Mouse (Mus musculus) spleen, postnatal 4 days (tissue): ENCODE measurements around the gene Cmip.
"Not testable (repeated sequence)": the region's sequence is repeated elsewhere in the genome, so short reads cannot be mapped to it uniquely, and the experiment has no call there.

Experiments
- DNase-seq, 2 experiments: peaks; one replicate each; pipeline ENCODE4 v3.0.0; 2022; ENCODE audit warnings: low spot score in 2 of 2

The Cmip gene

GRCm38 (mm10) chr8:117412232-117412631, 155.4 kb downstream of the Cmip start:
- no peak for DNase-seq

- no peak for DNase-seq
These were observed 161.0 kb downstream of the Cmip start for GRCm38 (mm10) chr8:117417830-117418229.

GRCm38 (mm10) chr8:117420841-117421534, 164.1 kb downstream of the Cmip start:
- no peak for DNase-seq

- DNase-seq: no peak
These were observed 165.0 kb downstream of the Cmip start for GRCm38 (mm10) chr8:117421838-117422237.

GRCm38 (mm10) chr8:117422343-117422742, 165.5 kb downstream of the Cmip start:
- DNase-seq: no peak

GRCm38 (mm10) chr8:117423029-117423428, 166.2 kb downstream of the Cmip start:
- no peak for DNase-seq

GRCm38 (mm10) chr8:117427816-117428215, 171.0 kb downstream of the Cmip start:
- DNase-seq: not testable (repeated sequence)

- DNase-seq: no peak
These were observed 171.8 kb downstream of the Cmip start for GRCm38 (mm10) chr8:117428524-117429162.

- no peak for DNase-seq
These were observed 173.8 kb downstream of the Cmip start for GRCm38 (mm10) chr8:117430624-117431023.

- DNase-seq: no peak
These were observed 174.7 kb downstream of the Cmip start for GRCm38 (mm10) chr8:117431554-117431953.

GRCm38 (mm10) chr8:117432111-117432510, 175.2 kb downstream of the Cmip start:
- DNase-seq: no peak

GRCm38 (mm10) chr8:117433968-117434367, 177.1 kb downstream of the Cmip start:
- no peak for DNase-seq

- DNase-seq: no peak
These were observed 179.9 kb downstream of the Cmip start for GRCm38 (mm10) chr8:117436786-117437185.

GRCm38 (mm10) chr8:117437616-117438015, 180.8 kb downstream of the Cmip start:
- DNase-seq: no peak

- no peak for DNase-seq
These were observed 183.5 kb downstream of the Cmip start for GRCm38 (mm10) chr8:117440317-117440716.

GRCm38 (mm10) chr8:117440759-117441158, 183.9 kb downstream of the Cmip start:
- no peak for DNase-seq

GRCm38 (mm10) chr8:117445507-117445906, 188.6 kb downstream of the Cmip start:
- no peak for DNase-seq

- no peak for DNase-seq
These were observed 189.6 kb downstream of the Cmip start for GRCm38 (mm10) chr8:117446344-117446997.

- DNase-seq: no peak
These were observed 194.2 kb downstream of the Cmip start for GRCm38 (mm10) chr8:117451072-117451471.

GRCm38 (mm10) chr8:117453974-117454373, 197.1 kb downstream of the Cmip start:
- no peak for DNase-seq

GRCm38 (mm10) chr8:117454516-117455116, 197.8 kb downstream of the Cmip start:
- no peak for DNase-seq

- no peak for DNase-seq
These were observed 198.8 kb downstream of the Cmip start for GRCm38 (mm10) chr8:117455701-117456100.

- no peak for DNase-seq
These were observed 201.6 kb downstream of the Cmip start for GRCm38 (mm10) chr8:117458440-117458839.
